Mouse (Mus musculus) liver, embryonic 14.5 days (tissue): ENCODE results near the gene Vps16.

ENCODE experiments used
- CTCF ChIP-seq: IDR thresholded peaks from 2 replicates; pipeline ENCODE4 v1.5.1; 2016; ENCODE audit warnings: antibody characterized with exemption, low read depth, control low read depth
- EP300 ChIP-seq: IDR thresholded peaks from 2 replicates; pipeline ENCODE4 v1.6.1; 2016; ENCODE audit warnings: antibody characterized with exemption, low read depth

GRCm38 (mm10) chr2:130412775-130413174, 11.4 kb upstream of the Vps16 start:
- no peak for TF ChIP-seq CTCF
- TF ChIP-seq EP300: no peak
